Mouse (Mus musculus): ENCODE results near the gene Sh2d5. TPM values are rescaled to one million over a fixed set of nuclear protein-coding genes. Genes with fewer than 3 reads are reported as not detected.

Gene Sh2d5
- polyA plus RNA-seq, 1 experiment: 4.7 TPM

DNA sequence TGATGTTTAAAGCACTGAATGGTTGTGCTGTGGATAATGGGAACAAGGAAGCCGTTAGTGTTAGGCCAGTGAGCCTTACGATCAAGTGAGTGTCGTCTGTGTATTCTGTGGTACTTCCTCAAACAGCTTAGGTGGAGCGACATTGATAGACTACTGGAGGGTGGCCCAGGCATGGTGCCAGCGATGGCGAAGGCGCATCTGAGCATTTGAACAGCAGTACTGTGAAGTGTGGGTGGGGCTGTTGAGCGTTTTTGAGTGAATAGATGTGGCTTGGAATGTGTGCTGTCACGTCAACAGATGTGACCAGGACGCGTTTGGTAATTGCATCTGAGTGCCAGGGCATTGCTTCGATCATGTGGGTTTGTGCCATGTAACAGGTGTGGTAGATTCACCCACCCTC, 57.5 kb downstream of the Sh2d5 start:
- no peak overlapping the region for H3K27ac ChIP-seq (ENCODE audit: control insufficient read depth, insufficient read depth, low read length)
- no peaks in the 10 kb centered on the region for H3K27me3 ChIP-seq (ENCODE audit: control insufficient read depth, insufficient read depth, low read length)
- no peak overlapping the region for H3K4me3 ChIP-seq (ENCODE audit: control insufficient read depth, insufficient read depth, low read length)
- H3K4me1 ChIP-seq (replicated peaks; ENCODE audit: control insufficient read depth, insufficient read depth, low read length): peaks cover 13% of the 10 kb centered on the region
- TF ChIP-seq CTCF (IDR thresholded peaks at IDR 0.05; ENCODE audit: borderline replicate concordance, control insufficient read depth, extremely low read depth, insufficient read depth, low read length, poor library complexity) (no peak), POLR2A (IDR thresholded peaks at IDR 0.05; ENCODE audit: control insufficient read depth, extremely low read depth, insufficient read depth, low read length, poor library complexity) (no peak)
- no peak for DNase-seq
- H3K36me3 ChIP-seq (ENCODE audit: control insufficient read depth, insufficient read depth, low read length): peaks cover 18% of the 10 kb centered on the region
- WGBS: 87% methylated on average over 12 of the region's 12 CpGs

DNA sequence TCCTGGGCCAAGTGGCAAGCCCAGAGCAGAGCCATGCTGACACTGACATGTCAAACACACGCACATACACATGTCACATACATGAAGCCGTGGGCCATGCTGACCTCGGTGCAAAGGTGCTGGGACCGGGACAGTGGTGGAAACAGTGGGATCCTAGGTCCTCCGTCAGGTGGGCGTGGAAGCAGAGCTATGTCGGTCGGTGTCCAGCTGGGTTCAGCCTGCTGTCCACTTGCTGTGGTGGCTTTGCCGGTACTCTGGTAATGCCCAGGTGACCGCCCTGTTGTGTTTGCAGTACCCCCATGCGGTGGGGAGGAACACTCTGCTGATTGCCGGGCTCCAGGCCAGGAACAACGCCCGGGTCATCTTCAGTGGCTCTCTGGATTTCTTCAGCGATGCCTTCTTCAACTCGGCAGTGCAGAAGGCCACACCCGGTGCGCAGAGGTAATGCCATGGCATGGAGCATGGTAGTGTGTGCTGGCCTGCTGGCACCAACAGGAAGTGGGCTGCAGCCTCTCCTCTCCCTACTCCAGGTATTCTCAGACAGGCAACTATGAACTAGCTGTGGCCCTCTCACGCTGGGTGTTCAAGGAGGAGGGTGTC, 60.2 kb downstream of the Sh2d5 start:
- H3K4me3 ChIP-seq (ENCODE audit: control insufficient read depth, insufficient read depth, low read length): no peak overlapping the region
- DNase-seq: no peak
- peaks cover 3% of the 10 kb centered on the region for H3K4me1 ChIP-seq (replicated peaks; ENCODE audit: control insufficient read depth, insufficient read depth, low read length)
- H3K27me3 ChIP-seq (ENCODE audit: control insufficient read depth, insufficient read depth, low read length): no peaks in the 10 kb centered on the region
- H3K27ac ChIP-seq (ENCODE audit: control insufficient read depth, insufficient read depth, low read length): no peak overlapping the region
- WGBS: 95% methylated on average over 19 of the region's 19 CpGs
- TF ChIP-seq CTCF (IDR thresholded peaks at IDR 0.05; ENCODE audit: borderline replicate concordance, control insufficient read depth, extremely low read depth, insufficient read depth, low read length, poor library complexity): no peak
- TF ChIP-seq POLR2A (IDR thresholded peaks at IDR 0.05; ENCODE audit: control insufficient read depth, extremely low read depth, insufficient read depth, low read length, poor library complexity): no peak
- peaks cover 25% of the 10 kb centered on the region for H3K36me3 ChIP-seq (ENCODE audit: control insufficient read depth, insufficient read depth, low read length)

Other genes starting within 250 kb of the Sh2d5 start
- gene Hp1bp3, start 34.1 kb upstream of the Sh2d5 start, polyA plus RNA-seq (2012; rRNA removed): 146 and 150 TPM in 2 replicates
- 1.3 and 1.6 TPM in 2 replicates for gene Kif17, start within 50 bp of the Sh2d5 start, polyA plus RNA-seq (2012; rRNA removed)
- 173 and 195 TPM in 2 replicates for gene Ddost, start 54.3 kb downstream of the Sh2d5 start, polyA plus RNA-seq (2012; rRNA removed)
- gene Pink1, start 75.9 kb downstream of the Sh2d5 start, polyA plus RNA-seq (2012; rRNA removed): 82.3 and 103 TPM in 2 replicates
- 0.24 and 0.60 TPM in 2 replicates for gene Cda, start 117.6 kb downstream of the Sh2d5 start, polyA plus RNA-seq (2012; rRNA removed)
- gene Fam43b, start 146.1 kb downstream of the Sh2d5 start, polyA plus RNA-seq (2012; rRNA removed): not detected in 2 replicates
- 16.6 and 16.9 TPM in 2 replicates for gene Mul1, start 184.3 kb downstream of the Sh2d5 start, polyA plus RNA-seq (2012; rRNA removed)
- 2.2 and 2.7 TPM in 2 replicates for gene Camk2n1, start 203.9 kb downstream of the Sh2d5 start, polyA plus RNA-seq (2012; rRNA removed)

Measured in thymus, adult 2 months (tissue).